Mouse (Mus musculus): ENCODE results near the gene Sec13. TPM values are rescaled to one million over a fixed set of nuclear protein-coding genes. Genes with fewer than 3 reads are reported as not detected.

The Sec13 gene
- polyA plus RNA-seq, 1 experiment from 2014 or later: 289 TPM

Small RNAs within 50 kb of the gene (microRNA-seq; reads per million reads assigned to microRNA genes)
- 2.4 reads per million for gene Mir7042

Other genes with a start within 250 kb of the Sec13 start
- 2.1 and 2.8 TPM in 2 replicates for gene Prrt3, start 238.8 kb downstream of the Sec13 start, polyA plus RNA-seq (2016; fragmentation: Nextera tagmentation; extraction: Ambion mirVana)
- gene Emc3, start 209.1 kb downstream of the Sec13 start, polyA plus RNA-seq (2016; fragmentation: Nextera tagmentation; extraction: Ambion mirVana): 75.0 and 78.5 TPM in 2 replicates
- 20.7 and 25.0 TPM in 2 replicates for gene Fancd2, start 209.1 kb downstream of the Sec13 start, polyA plus RNA-seq (2016; fragmentation: Nextera tagmentation; extraction: Ambion mirVana)
- not detected in 2 replicates for gene Fancd2os, start 140.0 kb downstream of the Sec13 start, polyA plus RNA-seq (2016; fragmentation: Nextera tagmentation; extraction: Ambion mirVana)
- gene Brk1, start 136.0 kb downstream of the Sec13 start, polyA plus RNA-seq (2016; fragmentation: Nextera tagmentation; extraction: Ambion mirVana): 200 and 203 TPM in 2 replicates
- 41.4 and 42.4 TPM in 2 replicates for gene Vhl, start 116.8 kb downstream of the Sec13 start, polyA plus RNA-seq (2016; fragmentation: Nextera tagmentation; extraction: Ambion mirVana)
- 3.8 and 3.9 TPM in 2 replicates for gene Irak2, start 102.3 kb downstream of the Sec13 start, polyA plus RNA-seq (2016; fragmentation: Nextera tagmentation; extraction: Ambion mirVana)
- 0.62 and 0.76 TPM in 2 replicates for gene Tatdn2, start 43.7 kb downstream of the Sec13 start, polyA plus RNA-seq (2016; fragmentation: Nextera tagmentation; extraction: Ambion mirVana)
- not detected in 2 replicates for gene Ghrl, start 20.9 kb downstream of the Sec13 start, polyA plus RNA-seq (2016; fragmentation: Nextera tagmentation; extraction: Ambion mirVana)

All from forebrain, embryonic 10.5 days (tissue).